Mouse (Mus musculus) forebrain, embryonic 15.5 days (tissue): ENCODE data around the gene Hoxc5. TPM values are rescaled to one million over a fixed set of nuclear protein-coding genes. Genes with fewer than 3 reads are reported as not detected.

Experiments
- ATAC-seq: fragments of 200-750 bp; cut with Nextera tagmentation; replicated peaks from 2 replicates; pipeline ENCODE4 v1.8.0; 2017; ENCODE audit warnings: mild to moderate bottlenecking, moderate TSS enrichment, moderate library complexity
- H3K27ac ChIP-seq: fragments of 300-500 bp; sonication (generic); replicated peaks from 2 replicates; pipeline ENCODE4 v1.5.1; 2015; ENCODE audit warnings: mild to moderate bottlenecking, inconsistent platforms
- H3K27me3 ChIP-seq: fragments of 300-500 bp; sonication (generic); 2 replicates; pipeline ENCODE4 v1.6.1; 2015; ENCODE audit warnings: inconsistent platforms
- H3K36me3 ChIP-seq: fragments of 300-500 bp; sonication (generic); 2 replicates; pipeline ENCODE4 v1.6.1; 2015; ENCODE audit warnings: mild to moderate bottlenecking, inconsistent platforms
- H3K4me1 ChIP-seq: fragments of 300-500 bp; sonication (generic); 2 replicates; pipeline ENCODE4 v1.6.1; 2015; ENCODE audit warnings: inconsistent platforms
- H3K4me2 ChIP-seq: fragments of 300-500 bp; sonication (generic); replicated peaks from 2 replicates; pipeline ENCODE4 v1.6.1; 2015; ENCODE audit warnings: mild to moderate bottlenecking, inconsistent platforms
- H3K4me3 ChIP-seq: fragments of 300-500 bp; sonication (generic); 2 replicates; pipeline ENCODE4 v1.5.1; 2015; ENCODE audit warnings: mild to moderate bottlenecking, inconsistent platforms
- H3K9ac ChIP-seq: fragments of 300-500 bp; sonication (generic); replicated peaks from 2 replicates; pipeline ENCODE4 v1.6.1; 2015; ENCODE audit warnings: mild to moderate bottlenecking, inconsistent platforms
- H3K9me3 ChIP-seq: fragments of 300-500 bp; sonication (generic); 2 replicates; pipeline ENCODE4 v1.6.1; 2016; ENCODE audit warnings: inconsistent platforms
- WGBS: fragments of 180-500 bp; shearing (Covaris S2); methylation state at CpG from one replicate; pipeline ENCODE4 v1.1.7; 2015; ENCODE audit warnings: mixed read lengths; 5-methylcytosine and 5-hydroxymethylcytosine counted together
- polyA plus RNA-seq: library from polyadenylated mRNA; unstranded; fragments of >200 nt; fragmentation: Nextera tagmentation; extraction: Ambion mirVana; gene quantifications from 2 replicates; pipeline ENCODE4 v1.2.1, GENCODE M21; 2015

The Hoxc5 gene
- polyA plus RNA-seq, 1 experiment from 2014 or later = not detected

DNA sequence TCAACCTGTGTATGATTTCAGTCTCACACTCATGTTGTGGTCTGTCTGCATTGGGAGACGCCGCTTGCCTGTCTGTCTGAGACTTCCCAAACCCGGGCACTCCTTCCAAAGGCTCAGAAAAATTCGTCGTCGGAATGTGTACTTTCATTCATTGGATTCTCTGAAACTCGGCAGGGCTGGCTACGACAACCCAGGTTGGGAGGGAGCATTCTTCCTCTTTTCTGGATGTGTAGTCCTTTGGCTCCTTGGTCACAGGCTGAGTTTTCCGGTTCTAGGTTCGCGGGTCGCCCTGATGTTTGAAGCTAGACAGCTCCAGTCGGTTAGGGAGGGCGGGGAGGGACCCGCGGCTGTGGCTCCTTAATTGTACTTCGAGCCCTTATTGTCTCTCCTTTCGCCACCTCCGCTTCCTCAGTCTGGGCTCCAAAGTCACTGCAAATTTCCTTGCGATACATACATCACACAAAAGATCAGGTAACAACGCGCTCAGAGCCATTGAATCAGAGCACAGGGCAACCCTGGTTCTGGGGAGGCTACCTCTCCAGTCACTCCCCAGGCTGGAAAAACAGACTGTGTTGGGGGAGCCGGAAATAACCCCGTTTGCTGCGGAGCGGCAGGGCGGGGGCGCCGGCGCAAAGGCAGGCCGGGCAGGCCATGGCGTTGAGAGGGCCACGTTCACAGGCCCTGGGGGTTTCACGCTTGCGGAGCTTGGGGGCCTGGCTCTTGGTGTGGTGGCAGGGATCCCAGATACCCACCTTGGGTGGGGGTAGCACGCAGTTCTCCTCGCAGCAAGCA lies 9.6 kb downstream of the Hoxc5 start:
- Histone ChIP-seq H3K4me2 (no peak overlapping the region), H3K36me3 (no peaks in the 10 kb centered on the region), H3K4me1 (peaks cover 7% of the 10 kb centered on the region), H3K9ac (no peak overlapping the region), H3K9me3 (no peaks in the 10 kb centered on the region), H3K4me3 (no peak overlapping the region), H3K27ac (no peak overlapping the region), H3K27me3 (peaks cover 100% of the 10 kb centered on the region)
- no peak for ATAC-seq
- WGBS = 1% methylated on average over 37 of the region's 37 CpGs

GRCm38 (mm10) chr15:102977423-102977974 lies 10.3 kb downstream of the Hoxc5 start:
- WGBS = 1% methylated on average over 16 of the region's 16 CpGs
- Histone ChIP-seq H3K9me3 (no peaks in the 10 kb centered on the region), H3K27ac (no peak overlapping the region), H3K4me2 (no peak overlapping the region), H3K27me3 (peaks cover 100% of the 10 kb centered on the region), H3K36me3 (no peaks in the 10 kb centered on the region), H3K9ac (no peak overlapping the region), H3K4me1 (peaks cover 9% of the 10 kb centered on the region), H3K4me3 (no peak overlapping the region)
- ATAC-seq = no peak

DNA sequence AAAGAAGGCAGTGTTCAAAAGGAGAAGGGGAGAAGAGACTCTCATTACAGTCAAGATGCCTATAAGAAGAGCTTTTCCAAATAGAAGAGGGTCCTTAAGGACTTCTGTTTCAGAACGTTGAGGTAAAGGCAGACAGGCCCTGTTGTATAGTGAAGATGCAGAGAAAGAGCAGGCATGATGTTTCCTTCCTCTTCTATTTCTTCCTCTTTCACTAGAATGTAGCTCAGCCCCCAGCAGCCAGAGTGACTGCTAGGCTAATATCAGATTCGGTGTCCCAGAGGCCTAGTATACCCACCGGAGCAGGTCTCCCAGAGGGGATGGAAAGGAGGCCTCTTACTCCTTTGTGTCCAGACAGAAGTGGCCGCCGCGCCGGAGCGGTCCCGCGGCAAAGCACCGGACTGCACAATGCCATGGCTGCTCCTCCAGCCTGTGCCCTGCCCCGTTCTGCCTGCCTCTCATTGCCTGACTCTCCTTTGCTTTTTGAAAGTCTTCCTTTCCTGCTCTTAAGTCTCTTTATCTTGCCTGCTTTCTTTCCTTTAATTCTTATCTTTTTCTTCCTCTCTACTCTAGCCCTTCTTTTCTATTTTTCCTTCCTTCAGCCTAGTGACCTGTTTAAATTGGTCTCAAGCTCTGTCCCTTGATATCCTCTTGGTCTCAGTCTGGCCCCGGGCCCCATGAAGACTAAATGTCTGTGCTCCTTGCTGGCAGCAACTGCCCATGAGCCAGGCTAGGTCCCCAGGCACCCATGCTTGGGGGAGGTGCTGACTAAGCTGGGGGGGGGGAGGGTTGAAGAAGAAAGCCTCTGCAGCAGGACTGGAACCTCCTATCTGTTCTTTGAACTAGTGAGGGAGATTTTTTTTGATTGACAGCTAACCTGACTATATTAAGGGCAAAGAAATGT lies 11.6 kb downstream of the Hoxc5 start:
- Histone ChIP-seq H3K9me3 (no peaks in the 10 kb centered on the region), H3K9ac (no peak overlapping the region), H3K27ac (no peak overlapping the region), H3K4me3 (no peak overlapping the region), H3K4me2 (no peak overlapping the region), H3K27me3 (peaks cover 100% of the 10 kb centered on the region), H3K36me3 (no peaks in the 10 kb centered on the region), H3K4me1 (peaks cover 9% of the 10 kb centered on the region)
- under 1% methylated on average over 13 of the region's 13 CpGs for WGBS
- ATAC-seq = no peak

- H3K4me3 ChIP-seq = no peak overlapping the region
- no peak overlapping the region for H3K4me2 ChIP-seq
- ATAC-seq = no peak
- WGBS = 0% methylated on average over 1 of the region's 1 CpGs
- H3K4me1 ChIP-seq = peaks cover 9% of the 10 kb centered on the region
- no peak overlapping the region for H3K9ac ChIP-seq
- H3K36me3 ChIP-seq = no peaks in the 10 kb centered on the region
- no peak overlapping the region for H3K27ac ChIP-seq
- no peaks in the 10 kb centered on the region for H3K9me3 ChIP-seq
- peaks cover 98% of the 10 kb centered on the region for H3K27me3 ChIP-seq
These were observed 12.7 kb downstream of the Hoxc5 start for GRCm38 (mm10) chr15:102979936-102980335.

GRCm38 (mm10) chr15:102980352-102980751 lies 13.1 kb downstream of the Hoxc5 start:
- Histone ChIP-seq H3K27me3 (peaks cover 98% of the 10 kb centered on the region), H3K9ac (no peak overlapping the region), H3K36me3 (no peaks in the 10 kb centered on the region), H3K4me1 (peaks cover 9% of the 10 kb centered on the region), H3K4me3 (no peak overlapping the region), H3K9me3 (no peaks in the 10 kb centered on the region), H3K4me2 (no peak overlapping the region), H3K27ac (no peak overlapping the region)
- 3% methylated on average over 11 of the region's 11 CpGs for WGBS
- no peak for ATAC-seq

DNA sequence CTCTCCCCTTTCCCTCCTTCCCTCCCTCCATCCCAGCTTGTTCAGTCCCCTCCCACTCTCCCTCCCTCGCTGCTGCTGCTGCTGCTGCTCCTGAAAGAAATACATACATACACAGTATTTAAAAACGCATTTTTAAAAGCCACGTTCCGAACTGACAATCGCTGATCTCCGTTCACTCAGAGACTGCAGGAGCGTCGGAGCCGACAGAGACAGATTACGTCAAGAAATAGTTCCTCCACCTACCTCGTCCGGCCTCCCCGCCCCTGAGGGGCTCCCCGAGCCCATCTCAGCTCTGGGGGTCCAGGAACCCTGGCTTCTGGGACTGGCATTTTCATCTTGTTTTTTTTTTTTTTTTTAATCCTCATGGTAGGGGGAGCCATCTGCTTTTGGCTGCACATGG lies 13.7 kb downstream of the Hoxc5 start:
- no peak overlapping the region for H3K27ac ChIP-seq
- no peaks in the 10 kb centered on the region for H3K9me3 ChIP-seq
- H3K4me1 ChIP-seq = peaks cover 9% of the 10 kb centered on the region
- no peaks in the 10 kb centered on the region for H3K36me3 ChIP-seq
- H3K4me3 ChIP-seq = peak overlapping the region; percentile 23
- H3K4me2 ChIP-seq = peak overlapping the region; percentile 35
- no peak for ATAC-seq
- no peak overlapping the region for H3K9ac ChIP-seq
- WGBS = under 1% methylated on average over 14 of the region's 14 CpGs
- peaks cover 98% of the 10 kb centered on the region for H3K27me3 ChIP-seq

DNA sequence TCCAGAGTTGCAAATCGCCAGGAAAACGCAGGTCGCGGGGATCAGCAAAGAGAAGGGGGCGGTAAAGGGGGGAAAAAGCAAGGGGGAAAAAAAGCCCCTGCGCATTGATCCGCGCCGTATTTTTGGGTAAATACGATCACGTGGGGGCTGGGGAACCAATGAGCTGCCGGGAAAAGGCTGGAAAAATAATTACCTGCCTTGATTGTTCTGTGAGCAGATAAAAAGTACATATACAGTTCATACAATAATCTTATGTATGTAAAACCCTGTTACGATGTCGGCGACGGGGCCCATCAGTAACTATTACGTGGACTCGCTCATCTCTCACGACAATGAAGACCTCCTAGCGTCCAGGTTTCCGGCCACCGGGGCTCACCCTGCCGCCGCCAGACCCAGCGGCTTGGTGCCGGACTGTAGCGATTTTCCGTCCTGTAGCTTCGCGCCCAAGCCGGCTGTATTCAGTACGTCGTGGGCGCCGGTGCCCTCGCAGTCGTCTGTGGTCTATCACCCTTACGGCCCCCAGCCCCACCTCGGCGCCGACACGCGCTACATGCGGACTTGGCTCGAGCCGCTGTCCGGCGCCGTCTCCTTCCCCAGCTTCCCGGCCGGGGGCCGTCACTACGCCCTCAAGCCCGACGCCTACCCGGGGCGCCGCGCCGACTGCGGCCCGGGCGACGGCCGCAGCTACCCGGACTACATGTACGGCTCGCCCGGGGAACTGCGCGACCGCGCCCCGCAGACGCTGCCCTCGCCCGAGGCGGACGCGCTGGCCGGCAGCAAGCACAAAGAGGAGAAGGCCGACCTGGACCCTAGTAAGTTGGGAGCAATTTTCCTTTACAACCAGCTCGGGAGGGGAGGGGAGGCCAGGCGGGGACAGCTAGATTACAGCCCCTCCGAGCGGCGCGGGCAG lies 14.4 kb downstream of the Hoxc5 start:
- Histone ChIP-seq H3K27me3 (peaks cover 98% of the 10 kb centered on the region), H3K36me3 (no peaks in the 10 kb centered on the region), H3K4me1 (peaks cover 9% of the 10 kb centered on the region), H3K27ac (no peak overlapping the region), H3K9ac (no peak overlapping the region), H3K9me3 (no peaks in the 10 kb centered on the region), H3K4me3 (peak overlapping the region; percentile 23), H3K4me2 (peak overlapping the region; percentile 35)
- no peak for ATAC-seq
- under 1% methylated on average over 87 of the region's 88 CpGs for WGBS

- no peaks in the 10 kb centered on the region for H3K9me3 ChIP-seq
- no peak for ATAC-seq
- under 1% methylated on average over 12 of the region's 12 CpGs for WGBS
- H3K4me1 ChIP-seq = peaks cover 9% of the 10 kb centered on the region
- no peak overlapping the region for H3K27ac ChIP-seq
- H3K4me3 ChIP-seq = no peak overlapping the region
- peaks cover 98% of the 10 kb centered on the region for H3K27me3 ChIP-seq
- H3K36me3 ChIP-seq = no peaks in the 10 kb centered on the region
- H3K4me2 ChIP-seq = no peak overlapping the region
- no peak overlapping the region for H3K9ac ChIP-seq
These were observed 16.5 kb downstream of the Hoxc5 start for GRCm38 (mm10) chr15:102983716-102984115.

DNA sequence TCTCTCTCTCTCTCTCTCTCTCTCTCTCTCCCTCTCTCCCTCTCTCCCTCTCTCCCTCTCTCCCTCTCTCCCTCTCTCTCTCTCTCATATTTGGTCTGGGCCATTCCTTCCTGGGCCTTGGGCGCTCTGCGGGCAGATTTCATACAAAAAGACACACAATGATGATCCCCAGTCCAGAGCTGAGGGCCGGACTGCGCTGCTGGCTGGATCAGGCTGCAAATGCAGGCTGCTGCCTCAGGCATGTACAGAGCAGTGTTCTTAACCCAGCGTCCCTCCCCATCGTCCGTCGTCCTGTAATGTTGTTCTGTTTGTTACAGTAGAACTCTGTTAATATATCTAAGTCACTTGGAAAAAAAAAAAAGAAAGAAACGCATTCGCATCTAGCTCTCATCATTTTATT lies 17.3 kb downstream of the Hoxc5 start:
- Histone ChIP-seq H3K27ac (no peak overlapping the region), H3K4me2 (no peak overlapping the region), H3K9ac (no peak overlapping the region), H3K36me3 (no peaks in the 10 kb centered on the region), H3K27me3 (peaks cover 98% of the 10 kb centered on the region), H3K9me3 (no peaks in the 10 kb centered on the region), H3K4me1 (peaks cover 9% of the 10 kb centered on the region), H3K4me3 (no peak overlapping the region)
- ATAC-seq = no peak
- WGBS = 1% methylated on average over 10 of the region's 10 CpGs

- peaks cover 98% of the 10 kb centered on the region for H3K27me3 ChIP-seq
- H3K9me3 ChIP-seq = no peaks in the 10 kb centered on the region
- no peak overlapping the region for H3K4me3 ChIP-seq
- no peak overlapping the region for H3K9ac ChIP-seq
- H3K36me3 ChIP-seq = no peaks in the 10 kb centered on the region
- peaks cover 9% of the 10 kb centered on the region for H3K4me1 ChIP-seq
- H3K4me2 ChIP-seq = no peak overlapping the region
- no peak for ATAC-seq
- 5% methylated on average over 3 of the region's 3 CpGs for WGBS
- H3K27ac ChIP-seq = no peak overlapping the region
These were observed 17.7 kb downstream of the Hoxc5 start for GRCm38 (mm10) chr15:102984925-102985324.

DNA sequence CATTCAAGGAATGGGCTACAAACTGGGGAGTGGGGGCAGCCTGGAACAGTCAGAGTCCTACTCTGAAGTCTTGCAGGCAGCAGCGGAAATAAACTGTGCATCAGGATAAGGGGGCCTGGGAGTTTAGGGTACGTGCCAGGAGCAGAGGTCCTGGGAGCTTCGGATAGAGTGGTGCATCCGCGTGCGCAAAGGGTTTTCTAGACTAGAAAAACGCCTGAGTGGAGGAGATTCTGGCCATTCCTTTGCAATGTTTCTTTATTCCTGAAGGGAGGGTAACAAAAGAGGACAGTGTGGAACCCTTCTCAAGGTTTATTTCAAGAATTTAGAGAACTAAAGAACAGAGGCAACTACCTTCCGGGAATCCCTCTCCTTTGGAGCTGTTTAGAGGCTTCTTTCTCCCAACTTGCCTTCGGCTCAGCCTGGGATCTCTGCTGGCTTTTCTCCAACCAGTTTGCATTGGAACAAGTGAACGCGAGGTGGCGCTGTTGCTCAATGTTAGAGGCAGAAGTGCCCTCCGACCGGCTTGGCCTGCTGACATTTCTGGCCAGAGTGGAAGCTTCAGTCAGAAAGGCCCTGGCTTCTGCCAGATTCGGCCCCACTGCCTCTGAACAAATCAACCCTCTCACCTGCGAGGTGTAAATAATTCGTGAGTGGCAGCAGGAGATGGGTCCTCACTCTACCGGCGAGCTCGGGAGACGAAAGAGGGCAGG lies 20.0 kb downstream of the Hoxc5 start:
- 3% methylated on average over 21 of the region's 21 CpGs for WGBS
- peaks cover 5% of the 10 kb centered on the region; the same call in 1 of the 2 replicates for H3K4me1 ChIP-seq
- H3K9me3 ChIP-seq = no peaks in the 10 kb centered on the region
- no peaks in the 10 kb centered on the region for H3K36me3 ChIP-seq
- no peak overlapping the region for H3K4me3 ChIP-seq
- H3K27me3 ChIP-seq = peaks cover 97% of the 10 kb centered on the region
- no peak for ATAC-seq
- no peak overlapping the region for H3K4me2 ChIP-seq
- H3K9ac ChIP-seq = no peak overlapping the region
- H3K27ac ChIP-seq = no peak overlapping the region
